Mouse (Mus musculus): ENCODE measurements around the gene Uba6. TPM values are rescaled to one million over a fixed set of nuclear protein-coding genes. Genes with fewer than 3 reads are reported as not detected.

The Uba6 gene
- polyA plus RNA-seq, 1 experiment from 2014 or later, result 15.6 TPM

- no peak overlapping the region for H3K27ac ChIP-seq (replicated peaks)
- no peak for ATAC-seq (replicated peaks)
- H3K36me3 ChIP-seq, result no peaks in the 10 kb centered on the region
- no peak overlapping the region for H3K9ac ChIP-seq (replicated peaks)
- H3K4me3 ChIP-seq, result no peak overlapping the region
- 78% methylated on average over 6 of the region's 6 CpGs for WGBS
- H3K4me2 ChIP-seq (replicated peaks), result no peak overlapping the region
- H3K27me3 ChIP-seq, result no peaks in the 10 kb centered on the region
- H3K4me1 ChIP-seq, result peaks cover 5% of the 10 kb centered on the region
- H3K9me3 ChIP-seq, result no peaks in the 10 kb centered on the region
These were observed 103.5 kb downstream of the Uba6 start for GRCm38 (mm10) chr5:86069121-86069520.

GRCm38 (mm10) chr5:86068451-86068850, 104.2 kb downstream of the Uba6 start:
- no peaks in the 10 kb centered on the region for H3K9me3 ChIP-seq
- H3K27ac ChIP-seq (replicated peaks), result no peak overlapping the region
- WGBS, result 90% methylated on average over 3 of the region's 3 CpGs
- no peaks in the 10 kb centered on the region for H3K36me3 ChIP-seq
- no peak overlapping the region for H3K4me2 ChIP-seq (replicated peaks)
- H3K4me1 ChIP-seq, result peaks cover 12% of the 10 kb centered on the region
- no peak overlapping the region for H3K4me3 ChIP-seq
- ATAC-seq (replicated peaks), result no peak
- H3K9ac ChIP-seq (replicated peaks), result no peak overlapping the region
- H3K27me3 ChIP-seq, result no peaks in the 10 kb centered on the region

GRCm38 (mm10) chr5:86066551-86066929, 106.1 kb downstream of the Uba6 start:
- H3K4me2 ChIP-seq (replicated peaks), result peak overlapping the region; percentile 53
- peak; percentile 60 for ATAC-seq (replicated peaks)
- H3K27me3 ChIP-seq, result no peaks in the 10 kb centered on the region
- 1% methylated on average over 17 of the region's 17 CpGs for WGBS
- 0 out of 2 replicates have a peak overlapping the region, but pooled peaks have one; percentile 24 for H3K9ac ChIP-seq (replicated peaks)
- no peaks in the 10 kb centered on the region for H3K9me3 ChIP-seq
- H3K36me3 ChIP-seq, result no peaks in the 10 kb centered on the region
- H3K4me3 ChIP-seq, result peak overlapping the region; percentile 92
- peaks cover 16% of the 10 kb centered on the region for H3K4me1 ChIP-seq
- peak overlapping the region; percentile 92 for H3K27ac ChIP-seq (replicated peaks)

- Histone ChIP-seq H3K4me2 (replicated peaks) (peak overlapping the region; percentile 53), H3K27ac (replicated peaks) (peak overlapping the region; percentile 92), H3K9ac (replicated peaks) (peak overlapping the region; percentile 35; the same call in 1 of the 2 replicates), H3K4me1 (peaks cover 16% of the 10 kb centered on the region), H3K9me3 (no peaks in the 10 kb centered on the region), H3K36me3 (no peaks in the 10 kb centered on the region), H3K4me3 (peak overlapping the region; percentile 92), H3K27me3 (no peaks in the 10 kb centered on the region)
- ATAC-seq (replicated peaks), result peak; percentile 81
- WGBS, result under 1% methylated on average over 17 of the region's 17 CpGs
These were observed 106.6 kb downstream of the Uba6 start for GRCm38 (mm10) chr5:86065876-86066550.

- Histone ChIP-seq H3K27ac (replicated peaks) (peak within 1 kb of the TSS; percentile 92), H3K9ac (replicated peaks) (peak within 1 kb of the TSS; percentile 75), H3K4me1 (peaks cover 16% of the 10 kb centered on the region), H3K27me3 (no peaks in the 10 kb centered on the region), H3K9me3 (no peaks in the 10 kb centered on the region), H3K4me2 (replicated peaks) (peak within 1 kb of the TSS; percentile 53), H3K36me3 (no peaks in the 10 kb centered on the region), H3K4me3 (peak within 1 kb of the TSS; percentile 92)
- peak; percentile 95 for ATAC-seq (replicated peaks)
- under 1% methylated on average over 60 of the region's 60 CpGs for WGBS
These were observed 107.3 kb downstream of the Uba6 start, which contains the start of gene Cenpc1 for GRCm38 (mm10) chr5:86065101-86065875. Gene Cenpc1 (minus strand): TSS chr5:86065583.

- Histone ChIP-seq H3K36me3 (no peaks in the 10 kb centered on the region), H3K4me1 (peaks cover 16% of the 10 kb centered on the region), H3K9ac (replicated peaks) (no peak overlapping the region), H3K27ac (replicated peaks) (no peak overlapping the region), H3K4me3 (peak overlapping the region; percentile 92), H3K27me3 (no peaks in the 10 kb centered on the region), H3K4me2 (replicated peaks) (peak overlapping the region; percentile 53), H3K9me3 (no peaks in the 10 kb centered on the region)
- no peak for ATAC-seq (replicated peaks)
- 91% methylated on average over 1 of the region's 1 CpGs for WGBS
These were observed 109.1 kb downstream of the Uba6 start for GRCm38 (mm10) chr5:86063501-86063900.

Other genes with a start within 250 kb of the Uba6 start
- 44.7 and 46.8 TPM in 2 replicates for gene Cenpc1, start 107.2 kb downstream of the Uba6 start, polyA plus RNA-seq (2015; fragmentation: Nextera tagmentation; extraction: Ambion mirVana)
- gene Stap1, start 101.1 kb downstream of the Uba6 start, polyA plus RNA-seq (2015; fragmentation: Nextera tagmentation; extraction: Ambion mirVana), result 0.25 and 0.38 TPM in 2 replicates
- not detected in 2 replicates for gene Gnrhr, start 25.1 kb upstream of the Uba6 start, polyA plus RNA-seq (2015; fragmentation: Nextera tagmentation; extraction: Ambion mirVana)
- not detected in 2 replicates for gene Tmprss11c, start 116.5 kb upstream of the Uba6 start, polyA plus RNA-seq (2015; fragmentation: Nextera tagmentation; extraction: Ambion mirVana)
- gene Tmprss11d, start 200.6 kb upstream of the Uba6 start, polyA plus RNA-seq (2015; fragmentation: Nextera tagmentation; extraction: Ambion mirVana), result not detected in 2 replicates